Mouse (Mus musculus): Measurements from ENCODE around the gene Lsamp.
A peak's percentile ranks its signal among the peaks of the same experiment; 100 is the strongest.

The Lsamp gene

DNA sequence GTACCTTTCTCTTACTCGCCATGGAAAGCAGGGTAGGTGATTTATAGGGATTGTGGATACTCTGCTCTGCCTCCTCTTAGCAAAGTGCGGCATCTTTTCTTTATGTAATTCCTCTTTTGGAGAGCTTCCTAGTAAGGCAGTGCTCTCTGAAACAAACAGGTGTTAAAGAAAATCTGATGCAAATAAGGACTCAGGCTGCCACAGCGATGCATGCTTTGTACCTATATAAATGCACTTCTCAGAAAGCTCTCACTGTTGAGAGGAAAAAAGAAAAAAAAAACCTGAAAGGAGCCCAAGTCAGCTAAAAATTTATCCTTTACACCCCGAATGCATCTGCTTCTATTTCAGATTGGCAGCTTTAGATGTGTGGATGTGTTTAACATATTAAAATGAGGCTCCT lies 2095.4 kb downstream of the Lsamp start:
- DNase-seq (ENCODE audit: low spot score), result no peak

DNA sequence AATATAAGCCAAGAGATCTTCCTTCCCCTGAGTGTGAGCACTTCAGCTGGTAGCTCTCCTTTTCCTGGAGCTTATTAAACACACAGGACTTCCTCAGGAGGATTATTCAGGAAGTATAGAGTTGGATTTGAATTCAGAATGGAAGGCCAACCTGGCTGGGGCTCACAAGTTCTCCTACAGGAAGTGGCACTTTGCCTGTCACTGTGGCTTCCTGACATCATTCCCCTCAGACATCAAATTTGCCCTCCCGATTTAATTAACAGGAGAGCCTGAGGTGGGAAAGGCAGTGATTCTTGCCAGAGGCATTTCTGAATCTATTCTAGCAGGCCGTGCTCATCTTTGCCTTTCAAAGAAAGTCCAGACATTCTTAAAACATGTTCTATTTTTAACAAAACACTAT lies 2097.4 kb downstream of the Lsamp start:
- no peak for DNase-seq (ENCODE audit: low spot score)

DNA sequence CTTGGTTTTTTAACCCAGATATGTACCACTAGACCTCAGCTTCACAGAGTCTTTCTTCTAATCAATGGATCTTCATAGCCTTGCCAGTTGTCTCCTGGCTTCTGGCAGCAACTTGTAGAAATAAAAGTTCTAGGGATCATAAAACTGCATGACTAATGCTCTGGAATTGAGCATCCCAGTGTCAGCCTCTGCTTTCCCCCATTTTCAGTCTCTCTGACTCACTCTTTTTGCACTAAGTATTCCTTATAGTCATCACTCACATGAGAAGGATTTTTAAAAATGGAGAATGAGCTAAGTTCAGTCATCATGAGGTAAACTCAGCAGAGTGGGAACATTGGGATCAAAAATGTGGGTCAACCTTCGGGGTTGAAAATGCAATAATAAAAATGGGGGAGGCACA lies 2113.3 kb downstream of the Lsamp start:
- DNase-seq (ENCODE audit: low spot score), result no peak

GRCm38 (mm10) chr16:42102186-42102585 lies 2118.0 kb downstream of the Lsamp start:
- no peak for DNase-seq (ENCODE audit: low spot score)

- no peak for DNase-seq (ENCODE audit: low spot score)
Observed at GRCm38 (mm10) chr16:42102635-42103034, 2118.5 kb downstream of the Lsamp start.

DNA sequence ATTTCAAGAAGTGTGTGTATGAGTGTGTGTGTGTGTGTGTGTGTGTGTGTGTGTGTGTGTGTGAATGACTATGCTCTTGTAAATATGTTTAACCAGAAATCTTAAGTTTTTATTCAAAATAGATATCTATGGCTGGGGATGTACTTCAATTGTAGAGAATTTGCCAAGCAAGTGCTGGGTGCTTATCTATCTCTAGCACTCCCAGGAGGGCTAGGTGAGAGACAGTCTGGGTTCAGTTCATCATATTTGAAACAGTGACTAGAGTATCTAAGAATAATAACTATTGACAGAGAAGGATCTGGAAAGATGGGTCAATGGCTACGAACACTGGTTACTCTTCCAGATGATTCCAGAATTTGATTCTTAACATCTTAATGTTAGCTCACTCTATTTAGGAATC lies 2128.1 kb downstream of the Lsamp start:
- no peak for DNase-seq (ENCODE audit: low spot score)

- DNase-seq (ENCODE audit: low spot score), result no peak
Observed at GRCm38 (mm10) chr16:42113246-42113645, 2129.1 kb downstream of the Lsamp start.

GRCm38 (mm10) chr16:42121788-42122187 lies 2137.6 kb downstream of the Lsamp start:
- DNase-seq (ENCODE audit: low spot score), result no peak

DNA sequence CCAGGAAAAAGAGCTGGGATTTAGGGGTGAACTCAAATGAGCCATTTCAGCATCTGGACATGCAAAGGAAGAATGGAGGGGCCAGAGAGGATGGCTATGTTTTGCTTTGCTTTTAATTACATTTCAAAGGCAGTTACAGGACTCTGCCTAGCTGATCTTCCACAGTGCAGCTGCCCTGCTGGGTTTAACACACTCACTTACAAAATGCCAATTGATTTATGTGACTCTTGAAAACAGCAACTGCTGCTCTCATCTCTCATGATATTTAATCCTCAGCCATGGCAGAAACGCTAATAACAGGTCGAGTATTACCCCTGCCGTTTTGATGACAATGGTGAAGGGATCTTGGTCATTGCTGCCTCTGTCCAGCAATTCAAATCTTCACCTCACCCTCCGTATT lies 2139.7 kb downstream of the Lsamp start:
- no peak for DNase-seq (ENCODE audit: low spot score)

DNA sequence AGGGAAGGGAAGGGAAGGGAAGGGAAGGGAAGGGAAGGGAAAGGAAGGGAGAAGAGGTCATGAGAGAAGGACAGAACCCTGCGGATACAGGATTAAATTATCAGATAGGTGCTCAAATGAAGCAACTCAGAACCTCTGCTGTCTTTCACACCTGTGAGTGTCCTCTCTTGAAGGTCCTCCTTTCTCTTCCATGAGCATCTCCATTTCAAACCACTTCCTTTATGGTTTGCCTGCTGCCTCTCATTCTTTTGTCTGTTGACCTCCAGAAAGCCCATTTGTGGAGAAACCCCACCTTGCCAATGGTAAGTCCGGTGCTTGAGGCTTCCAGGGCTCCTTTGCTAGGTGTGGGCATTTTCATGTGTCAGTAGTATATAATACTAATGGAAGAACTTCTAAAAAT lies 2141.9 kb downstream of the Lsamp start:
- no peak for DNase-seq (ENCODE audit: low spot score)

DNA sequence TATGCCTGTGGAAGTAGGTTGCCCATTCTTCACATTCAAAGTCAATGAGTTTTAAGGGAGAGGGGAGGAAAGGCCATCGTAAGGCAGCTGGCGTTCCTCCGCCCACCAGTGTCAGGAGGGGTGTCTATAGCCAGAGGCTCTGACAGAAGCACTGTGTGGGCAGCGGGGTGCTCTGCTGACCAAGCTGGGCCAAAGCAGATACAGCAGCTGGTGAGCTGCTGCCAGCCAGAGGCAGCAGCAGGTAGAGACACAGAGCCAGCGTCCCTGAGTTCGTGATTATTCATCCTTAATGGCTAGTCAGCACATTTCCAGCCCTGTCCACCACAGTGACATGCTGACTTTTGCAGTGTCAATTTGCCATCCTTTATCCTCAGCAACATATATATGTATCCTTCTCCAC lies 2163.0 kb downstream of the Lsamp start:
- DNase-seq (ENCODE audit: low spot score), result no peak

GRCm38 (mm10) chr16:42149216-42149942 lies 2165.2 kb downstream of the Lsamp start:
- no peak for DNase-seq (ENCODE audit: low spot score)

- DNase-seq (ENCODE audit: low spot score), result no peak
Observed at GRCm38 (mm10) chr16:42152640-42153039, 2168.5 kb downstream of the Lsamp start.

DNA sequence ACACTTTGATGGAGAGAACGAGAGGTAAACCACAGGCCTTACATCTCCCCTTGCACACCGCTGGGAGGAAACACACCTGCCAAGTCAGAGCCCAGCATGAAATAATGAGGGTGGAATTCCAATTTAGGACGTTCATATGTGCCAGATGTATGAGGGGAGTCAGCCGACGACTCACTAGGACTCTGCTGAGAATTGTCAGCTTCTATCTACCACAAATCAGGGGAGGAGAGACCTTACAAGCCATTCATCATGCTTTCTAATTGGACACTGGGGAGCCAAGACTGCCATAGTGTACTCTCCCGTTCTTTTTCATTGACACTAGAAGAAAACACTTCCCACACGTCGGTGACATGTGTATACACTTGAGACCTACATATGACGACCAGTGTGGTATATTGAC lies 2173.7 kb downstream of the Lsamp start:
- no peak for DNase-seq (ENCODE audit: low spot score)

DNA sequence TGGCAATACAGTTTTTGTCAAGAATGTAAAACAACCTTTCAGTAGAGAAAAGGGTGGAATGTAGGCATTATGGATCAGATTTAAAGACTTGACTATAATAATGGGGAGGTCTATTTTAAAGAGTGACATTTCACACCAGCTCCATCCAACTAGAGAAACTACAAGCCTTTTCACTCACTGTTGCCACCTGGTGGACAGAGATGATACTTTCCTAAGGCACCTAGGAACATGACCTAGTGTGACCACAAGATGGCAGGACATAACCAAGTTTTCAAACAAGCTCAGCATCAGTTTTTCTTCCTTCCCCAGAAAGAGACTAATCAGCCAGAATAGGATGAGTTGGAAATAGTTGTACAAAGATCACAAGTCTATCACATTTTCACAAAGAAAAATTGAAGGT lies 2180.8 kb downstream of the Lsamp start:
- peak; percentile 50 for DNase-seq (ENCODE audit: low spot score)

GRCm38 (mm10) chr16:42168292-42168691 lies 2184.1 kb downstream of the Lsamp start:
- DNase-seq (ENCODE audit: low spot score), result no peak

GRCm38 (mm10) chr16:42169447-42170140 lies 2185.4 kb downstream of the Lsamp start:
- DNase-seq (ENCODE audit: low spot score), result peak; percentile 52

GRCm38 (mm10) chr16:42172476-42172875 lies 2188.3 kb downstream of the Lsamp start:
- DNase-seq (ENCODE audit: low spot score), result peak; percentile 26

GRCm38 (mm10) chr16:42178866-42179265 lies 2194.7 kb downstream of the Lsamp start:
- DNase-seq (ENCODE audit: low spot score), result no peak

- DNase-seq (ENCODE audit: low spot score), result no peak
Observed at GRCm38 (mm10) chr16:42180025-42180424, 2195.9 kb downstream of the Lsamp start.

DNA sequence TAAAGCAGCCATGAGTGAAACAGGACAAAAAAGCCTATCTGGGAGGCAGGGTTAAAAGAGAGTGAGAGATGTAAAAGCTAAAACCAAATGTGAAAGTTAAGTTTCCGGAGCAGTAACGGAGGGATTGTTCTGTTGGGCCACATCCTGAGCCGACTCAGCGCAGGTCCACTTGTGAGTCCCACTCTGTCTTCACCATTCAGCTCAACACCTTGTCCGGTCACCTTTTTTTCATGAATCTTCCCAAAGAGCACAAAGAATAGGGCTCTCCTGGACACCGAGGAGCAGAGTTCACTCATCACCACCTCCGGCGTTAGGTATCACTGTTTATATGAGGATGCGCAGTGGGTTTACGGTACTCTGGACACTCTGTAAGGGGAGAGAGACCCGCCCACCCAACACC lies 2196.3 kb downstream of the Lsamp start:
- DNase-seq (ENCODE audit: low spot score), result no peak

- DNase-seq (ENCODE audit: low spot score), result no peak
Observed at GRCm38 (mm10) chr16:42189431-42190081, 2205.4 kb downstream of the Lsamp start.
